Mouse (Mus musculus): ENCODE results near the gene Jup. TPM values are rescaled to one million over a fixed set of nuclear protein-coding genes. Genes with fewer than 3 reads are reported as not detected.

Gene Jup
- polyA plus RNA-seq, 1 experiment from 2014 or later, result 41.8 TPM

- WGBS, result 68% methylated on average over 10 of the region's 10 CpGs
- H3K4me3 ChIP-seq, result no peak overlapping the region
- H3K36me3 ChIP-seq, result peaks cover 14% of the 10 kb centered on the region
- DNase-seq (ENCODE audit: low spot score), result no peak
- H3K27me3 ChIP-seq (ENCODE audit: low read depth, poor library complexity, severe bottlenecking), result 0 out of 2 replicates have a peak, but pooled peaks cover 4% of the 10 kb centered on the region
- peaks cover 32% of the 10 kb centered on the region for H3K4me1 ChIP-seq
- no peak overlapping the region for H3K27ac ChIP-seq
- H3K9me3 ChIP-seq (replicated peaks), result no peaks in the 10 kb centered on the region
These were observed 6.0 kb upstream of the Jup start for GRCm38 (mm10) chr11:100403445-100404134.

- DNase-seq (ENCODE audit: low spot score), result no peak
- Histone ChIP-seq H3K27me3 (ENCODE audit: low read depth, poor library complexity, severe bottlenecking) (0 out of 2 replicates have a peak, but pooled peaks cover 4% of the 10 kb centered on the region), H3K4me3 (no peak overlapping the region), H3K27ac (peak overlapping the region; percentile 19), H3K4me1 (peaks cover 29% of the 10 kb centered on the region), H3K36me3 (peaks cover 5% of the 10 kb centered on the region; the same call in 1 of the 2 replicates), H3K9me3 (replicated peaks) (no peaks in the 10 kb centered on the region)
- WGBS, result 72% methylated on average over 2 of the region's 2 CpGs
These were observed 5.1 kb upstream of the Jup start for GRCm38 (mm10) chr11:100402682-100403081.

- peaks cover 33% of the 10 kb centered on the region for H3K4me1 ChIP-seq
- peak overlapping the region; percentile 50; the same call in 1 of the 2 replicates for H3K27ac ChIP-seq
- H3K4me3 ChIP-seq, result no peak overlapping the region
- WGBS, result 20% methylated on average over 6 of the region's 6 CpGs
- DNase-seq (ENCODE audit: low spot score), result no peak
- peaks cover 5% of the 10 kb centered on the region; the same call in 1 of the 2 replicates for H3K36me3 ChIP-seq
- no peaks in the 10 kb centered on the region for H3K9me3 ChIP-seq (replicated peaks)
- H3K27me3 ChIP-seq (ENCODE audit: low read depth, poor library complexity, severe bottlenecking), result 0 out of 2 replicates have a peak, but pooled peaks cover 4% of the 10 kb centered on the region
These were observed 4.7 kb upstream of the Jup start for GRCm38 (mm10) chr11:100402240-100402639.

- Histone ChIP-seq H3K4me1 (peaks cover 47% of the 10 kb centered on the region), H3K27ac (no peak overlapping the region), H3K9me3 (replicated peaks) (no peaks in the 10 kb centered on the region), H3K27me3 (ENCODE audit: low read depth, poor library complexity, severe bottlenecking) (peaks cover 17% of the 10 kb centered on the region), H3K36me3 (no peaks in the 10 kb centered on the region), H3K4me3 (no peak overlapping the region)
- 72% methylated on average over 6 of the region's 6 CpGs for WGBS
- no peak for DNase-seq (ENCODE audit: low spot score)
These were observed 3.3 kb upstream of the Jup start for GRCm38 (mm10) chr11:100400842-100401241.

- no peak for DNase-seq (ENCODE audit: low spot score)
- H3K27ac ChIP-seq, result no peak overlapping the region
- H3K27me3 ChIP-seq (ENCODE audit: low read depth, poor library complexity, severe bottlenecking), result peaks cover 26% of the 10 kb centered on the region
- H3K9me3 ChIP-seq (replicated peaks), result no peaks in the 10 kb centered on the region
- peaks cover 56% of the 10 kb centered on the region for H3K4me1 ChIP-seq
- H3K4me3 ChIP-seq, result no peak overlapping the region
- WGBS, result 81% methylated on average over 12 of the region's 12 CpGs
- no peaks in the 10 kb centered on the region for H3K36me3 ChIP-seq
These were observed 2.4 kb upstream of the Jup start for GRCm38 (mm10) chr11:100399727-100400538.

DNA sequence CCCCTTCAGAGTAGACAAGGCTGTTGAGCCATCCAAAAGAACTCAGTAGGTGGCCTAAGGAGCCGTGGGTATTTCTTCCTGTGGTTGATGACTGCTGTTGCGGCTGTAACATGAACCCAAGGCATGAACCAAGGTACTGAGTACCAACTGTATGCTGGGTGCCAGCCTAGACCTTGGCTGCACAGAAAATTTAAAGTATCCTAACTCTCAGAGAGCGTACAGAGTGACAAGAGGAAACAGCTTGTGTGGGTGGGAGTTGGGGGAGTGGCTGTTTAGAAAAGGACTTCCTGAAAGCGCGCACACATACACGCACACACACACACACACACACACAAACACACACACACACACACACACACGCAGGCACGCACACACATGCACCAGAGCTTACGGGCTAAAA is 1.8 kb upstream of the Jup start:
- no peaks in the 10 kb centered on the region for H3K9me3 ChIP-seq (replicated peaks)
- DNase-seq (ENCODE audit: low spot score), result no peak
- WGBS, result 84% methylated on average over 9 of the region's 9 CpGs
- H3K27me3 ChIP-seq (ENCODE audit: low read depth, poor library complexity, severe bottlenecking), result peaks cover 26% of the 10 kb centered on the region
- H3K36me3 ChIP-seq, result no peaks in the 10 kb centered on the region
- no peak overlapping the region for H3K27ac ChIP-seq
- no peak overlapping the region for H3K4me3 ChIP-seq
- H3K4me1 ChIP-seq, result peaks cover 62% of the 10 kb centered on the region

DNA sequence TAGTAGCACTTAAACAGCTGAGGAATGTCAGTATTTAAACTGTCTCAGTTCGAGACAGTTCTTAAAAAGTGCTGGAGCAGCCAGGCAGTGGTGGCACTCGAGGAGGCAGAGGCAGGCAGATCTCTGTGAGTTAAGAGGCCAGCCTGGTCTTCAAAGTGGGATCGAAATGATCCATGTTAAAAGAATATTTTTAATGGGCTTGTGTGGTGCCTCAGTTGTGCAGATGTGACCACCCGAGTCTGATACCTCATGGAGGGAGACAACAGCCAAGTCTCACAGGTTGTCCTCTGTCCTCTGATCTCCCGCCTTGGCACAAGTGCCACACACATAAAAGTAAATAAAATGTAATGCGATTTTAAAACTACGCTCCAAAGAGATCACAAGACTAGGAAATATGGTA is 954 bp upstream of the Jup start:
- Histone ChIP-seq H3K27ac (no peak overlapping the region), H3K4me1 (peaks cover 58% of the 10 kb centered on the region), H3K36me3 (no peaks in the 10 kb centered on the region), H3K4me3 (no peak overlapping the region), H3K9me3 (replicated peaks) (no peaks in the 10 kb centered on the region), H3K27me3 (ENCODE audit: low read depth, poor library complexity, severe bottlenecking) (peaks cover 26% of the 10 kb centered on the region)
- 94% methylated on average over 7 of the region's 7 CpGs for WGBS
- DNase-seq (ENCODE audit: low spot score), result no peak

DNA sequence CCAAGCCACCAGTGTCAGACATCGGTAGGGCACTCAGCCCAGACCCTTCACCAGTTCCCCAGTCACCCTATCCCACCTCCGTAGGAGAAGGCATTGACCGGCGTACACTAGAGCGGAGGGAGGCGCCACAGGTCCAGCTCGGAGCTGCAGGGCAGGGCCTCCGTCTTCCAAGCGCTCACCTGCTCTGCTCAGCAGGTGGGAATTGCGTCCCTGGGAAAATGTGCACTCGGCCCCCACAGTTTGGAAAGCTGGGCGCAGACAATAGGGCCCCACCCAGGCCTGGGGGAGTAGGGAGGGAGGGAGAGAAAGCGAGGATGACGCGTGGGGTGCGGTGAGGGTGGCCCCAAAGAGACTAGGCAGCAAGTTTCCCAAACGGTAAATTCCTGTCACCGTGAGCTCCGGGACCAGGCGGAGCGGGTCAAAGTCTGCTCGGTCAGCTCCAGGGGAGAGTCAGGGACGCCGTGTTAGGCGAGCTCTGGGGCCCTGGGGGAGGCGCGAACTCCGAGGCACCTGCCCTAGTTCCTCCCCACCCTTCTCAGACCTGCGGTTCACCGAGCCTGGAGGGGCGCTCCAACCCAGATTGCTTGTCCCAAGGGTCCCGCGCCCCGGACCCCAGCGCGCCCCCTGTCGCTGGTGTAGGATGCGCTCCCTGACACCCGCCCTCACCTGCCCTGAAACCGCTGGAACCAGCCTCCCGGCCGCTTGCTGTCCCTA is 520 bp downstream of the Jup start:
- DNase-seq (ENCODE audit: low spot score), result no peak
- H3K4me3 ChIP-seq, result peak overlapping the region; percentile 70
- H3K9me3 ChIP-seq (replicated peaks), result no peaks in the 10 kb centered on the region
- H3K27ac ChIP-seq, result peak overlapping the region; percentile 88
- H3K4me1 ChIP-seq, result peaks cover 44% of the 10 kb centered on the region
- H3K36me3 ChIP-seq, result no peaks in the 10 kb centered on the region
- H3K27me3 ChIP-seq (ENCODE audit: low read depth, poor library complexity, severe bottlenecking), result peaks cover 26% of the 10 kb centered on the region
- 4% methylated on average over 42 of the region's 42 CpGs for WGBS

GRCm38 (mm10) chr11:100395861-100396631 is 1.5 kb downstream of the Jup start:
- WGBS, result 35% methylated on average over 17 of the region's 17 CpGs
- DNase-seq (ENCODE audit: low spot score), result no peak
- no peaks in the 10 kb centered on the region for H3K36me3 ChIP-seq
- peak overlapping the region; percentile 44; the same call in 1 of the 2 replicates for H3K27ac ChIP-seq
- peaks cover 42% of the 10 kb centered on the region for H3K4me1 ChIP-seq
- peaks cover 26% of the 10 kb centered on the region for H3K27me3 ChIP-seq (ENCODE audit: low read depth, poor library complexity, severe bottlenecking)
- peak overlapping the region; percentile 70 for H3K4me3 ChIP-seq
- H3K9me3 ChIP-seq (replicated peaks), result no peaks in the 10 kb centered on the region

DNA sequence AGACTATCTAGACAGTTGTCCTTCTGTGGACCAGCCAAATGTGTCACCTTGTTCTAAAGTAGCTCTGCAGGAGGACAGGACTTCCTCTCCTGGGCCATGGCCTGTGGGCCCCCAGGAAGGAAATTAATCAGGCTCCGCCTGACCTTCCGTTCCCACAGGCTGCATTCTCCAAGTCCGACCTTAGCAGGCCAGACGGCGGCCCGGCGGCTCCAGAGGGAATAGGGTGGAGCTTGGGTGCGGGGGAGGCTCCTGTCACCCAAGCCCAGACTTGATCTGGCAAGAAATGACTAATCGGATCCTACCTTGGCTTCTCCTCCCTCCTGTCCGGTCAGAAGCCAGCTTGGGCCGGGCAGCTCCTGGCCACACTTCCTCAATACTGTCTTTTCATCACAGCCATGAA is 2.4 kb downstream of the Jup start:
- no peaks in the 10 kb centered on the region for H3K9me3 ChIP-seq (replicated peaks)
- 31% methylated on average over 11 of the region's 11 CpGs for WGBS
- peaks cover 26% of the 10 kb centered on the region for H3K27me3 ChIP-seq (ENCODE audit: low read depth, poor library complexity, severe bottlenecking)
- no peaks in the 10 kb centered on the region for H3K36me3 ChIP-seq
- no peak for DNase-seq (ENCODE audit: low spot score)
- no peak overlapping the region for H3K27ac ChIP-seq
- peak overlapping the region; percentile 70 for H3K4me3 ChIP-seq
- peaks cover 43% of the 10 kb centered on the region for H3K4me1 ChIP-seq

DNA sequence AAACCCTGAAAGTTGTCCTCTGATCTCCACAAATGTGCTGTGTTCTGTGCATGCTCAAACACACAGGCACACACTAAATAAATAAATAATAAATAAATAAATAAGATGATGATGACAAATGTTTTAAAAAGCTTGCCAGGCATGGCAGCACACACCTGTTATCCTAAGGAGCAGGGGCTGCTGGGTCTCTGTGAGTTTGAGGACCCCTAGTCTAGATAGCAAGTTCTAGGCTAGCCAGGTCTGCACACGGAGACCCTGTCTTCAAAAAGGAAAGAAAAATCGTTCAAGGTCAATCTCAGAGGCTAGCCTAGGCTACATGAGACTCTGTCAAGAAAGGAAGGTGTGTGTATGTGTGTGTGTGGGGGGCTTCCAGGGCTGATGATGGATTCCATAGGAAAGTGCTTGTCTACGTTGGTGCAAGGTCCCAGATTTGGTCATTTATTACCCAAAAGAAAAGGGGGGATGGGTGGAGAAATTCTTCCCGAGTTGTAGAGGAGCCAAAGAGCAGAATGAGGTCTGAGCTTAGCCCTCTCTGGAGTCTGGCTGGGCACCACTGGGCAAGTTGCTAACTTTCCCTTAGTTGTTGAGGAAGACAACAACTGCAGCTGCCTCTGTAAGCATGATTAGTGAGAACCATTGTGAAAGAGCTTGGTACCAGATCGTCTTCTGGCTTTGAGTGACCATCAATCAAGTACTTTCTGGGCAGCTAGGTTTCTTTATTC is 3.0 kb downstream of the Jup start:
- no peaks in the 10 kb centered on the region for H3K36me3 ChIP-seq
- no peaks in the 10 kb centered on the region for H3K9me3 ChIP-seq (replicated peaks)
- H3K4me1 ChIP-seq, result peaks cover 45% of the 10 kb centered on the region
- H3K4me3 ChIP-seq, result peak overlapping the region; percentile 70; the same call in 1 of the 2 replicates
- peaks cover 22% of the 10 kb centered on the region for H3K27me3 ChIP-seq (ENCODE audit: low read depth, poor library complexity, severe bottlenecking)
- no peak overlapping the region for H3K27ac ChIP-seq
- DNase-seq (ENCODE audit: low spot score), result no peak
- WGBS, result 64% methylated on average over 5 of the region's 5 CpGs

- H3K36me3 ChIP-seq, result no peaks in the 10 kb centered on the region
- H3K27ac ChIP-seq, result no peak overlapping the region
- H3K27me3 ChIP-seq (ENCODE audit: low read depth, poor library complexity, severe bottlenecking), result peaks cover 22% of the 10 kb centered on the region
- peaks cover 47% of the 10 kb centered on the region for H3K4me1 ChIP-seq
- no peak overlapping the region for H3K4me3 ChIP-seq
- H3K9me3 ChIP-seq (replicated peaks), result no peaks in the 10 kb centered on the region
- 68% methylated on average over 7 of the region's 7 CpGs for WGBS
- no peak for DNase-seq (ENCODE audit: low spot score)
These were observed 3.8 kb downstream of the Jup start for GRCm38 (mm10) chr11:100393733-100394132.
